Mouse (Mus musculus) bone marrow macrophage, adult 2 months (primary cell): ENCODE results near the gene Rcn1. TPM values are rescaled to one million over a fixed set of nuclear protein-coding genes. Genes with fewer than 3 reads are reported as not detected.

ENCODE experiments used
- H3K27ac ChIP-seq: 2 replicates; pipeline ENCODE4 v1.5.1; 2012; ENCODE audit warnings: low read depth, low read length; ENCODE audit not compliant: insufficient read depth
- H3K4me1 ChIP-seq: 2 replicates; pipeline ENCODE4 v1.6.1; 2012; ENCODE audit warnings: low read length; ENCODE audit not compliant: control insufficient read depth, insufficient read depth
- H3K4me3 ChIP-seq: 2 replicates; pipeline ENCODE4 v1.5.1; 2012; ENCODE audit warnings: mild to moderate bottlenecking, low read length, moderate library complexity; ENCODE audit not compliant: insufficient read depth
- CTCF ChIP-seq: IDR thresholded peaks from 2 replicates; pipeline ENCODE4 v1.5.1; 2012; ENCODE audit warnings: low read depth, mild to moderate bottlenecking, low read length, moderate library complexity
- POLR2A ChIP-seq: IDR thresholded peaks from 2 replicates; pipeline ENCODE4 v1.6.1; 2012; ENCODE audit warnings: mild to moderate bottlenecking, low read depth, low read length, borderline replicate concordance
- polyA plus RNA-seq: library from polyadenylated mRNA; stranded (reverse); fragments of >200 nt; gene quantifications from 2 replicates; pipeline ENCODE4 v1.2.4, GENCODE M21; 2012; ENCODE audit not compliant: missing spikeins, insufficient read depth, insufficient read length

Rcn1 gene
- polyA plus RNA-seq, 1 experiment, result 1.3 TPM

DNA sequence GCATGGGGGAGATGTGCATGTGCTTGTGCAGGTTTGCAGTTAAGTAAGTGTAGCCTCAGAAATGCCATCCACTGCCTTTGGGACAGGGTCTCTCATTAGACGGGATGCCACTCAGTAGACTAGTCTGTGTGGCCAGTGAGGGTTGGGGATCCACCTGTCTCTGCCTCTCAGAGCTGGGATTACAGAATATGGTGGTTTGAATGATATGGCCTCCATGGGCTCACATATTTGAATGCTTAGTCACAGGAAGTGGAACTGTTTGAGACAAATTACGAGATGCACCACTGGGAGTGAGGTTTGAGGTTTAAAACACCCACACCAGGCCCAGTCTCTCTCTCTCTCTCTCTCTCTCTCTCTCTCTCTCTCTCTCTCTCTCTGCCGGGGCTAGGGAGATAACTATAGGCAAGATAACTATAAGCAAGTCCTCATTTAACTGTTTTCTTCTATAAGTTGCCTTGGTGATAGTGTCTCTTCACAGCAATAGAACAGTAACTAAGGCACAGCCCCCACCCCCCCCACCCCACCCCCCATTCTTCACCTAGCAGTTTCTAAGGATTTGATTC lies 18.3 kb downstream of the Rcn1 start:
- H3K4me3 ChIP-seq, result no peak overlapping the region
- no peak overlapping the region for H3K27ac ChIP-seq
- TF ChIP-seq POLR2A (no peak), CTCF (no peak)
- H3K4me1 ChIP-seq, result no peaks in the 10 kb centered on the region

- Histone ChIP-seq H3K4me3 (no peak overlapping the region), H3K4me1 (no peaks in the 10 kb centered on the region), H3K27ac (no peak overlapping the region)
- TF ChIP-seq POLR2A (no peak), CTCF (no peak)
Measured at GRCm38 (mm10) chr2:105379682-105380081, 19.4 kb downstream of the Rcn1 start.

DNA sequence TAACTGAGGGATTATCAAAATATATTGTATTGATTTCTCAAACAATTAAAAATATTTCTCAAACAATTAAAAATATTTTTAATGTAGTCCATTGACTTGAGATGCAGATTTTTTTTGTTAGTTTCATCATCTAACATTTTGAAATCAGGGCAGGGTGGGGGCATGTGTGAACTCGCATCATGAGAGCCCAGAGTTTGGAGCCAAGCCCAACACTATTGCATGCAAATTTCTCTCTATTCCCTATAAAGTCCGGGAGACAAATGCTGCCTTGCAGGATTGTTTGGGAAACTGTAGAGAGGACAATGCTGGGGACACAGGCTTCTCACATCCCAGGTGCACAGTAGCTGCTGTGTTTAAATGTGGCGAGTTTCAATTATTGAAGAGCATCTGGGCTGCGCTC lies 23.4 kb downstream of the Rcn1 start:
- Histone ChIP-seq H3K4me1 (no peaks in the 10 kb centered on the region), H3K27ac (no peak overlapping the region), H3K4me3 (no peak overlapping the region)
- TF ChIP-seq CTCF (no peak), POLR2A (no peak)

DNA sequence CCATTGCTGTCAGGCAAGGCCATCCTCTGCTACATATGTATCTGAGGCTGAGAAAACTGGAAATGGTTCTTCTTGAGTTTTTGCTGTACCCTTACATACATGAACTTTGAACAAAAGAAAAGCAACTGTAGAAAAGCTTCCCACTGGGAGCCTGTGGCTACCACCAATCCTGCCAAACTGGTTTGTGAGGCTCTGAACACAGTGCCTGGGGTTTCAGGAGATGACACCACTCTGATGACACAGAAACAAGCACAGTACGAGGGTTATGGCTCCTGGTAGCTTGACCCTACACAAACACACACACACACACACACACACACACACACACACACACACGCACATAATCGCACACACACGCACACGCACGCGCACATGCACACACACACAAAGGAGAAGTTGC lies 23.9 kb downstream of the Rcn1 start:
- Histone ChIP-seq H3K4me3 (no peak overlapping the region), H3K4me1 (no peaks in the 10 kb centered on the region), H3K27ac (no peak overlapping the region)
- TF ChIP-seq POLR2A, result no peak
- no peak for TF ChIP-seq CTCF

- no peaks in the 10 kb centered on the region for H3K4me1 ChIP-seq
- no peak overlapping the region for H3K27ac ChIP-seq
- TF ChIP-seq POLR2A, result no peak
- no peak for TF ChIP-seq CTCF
- no peak overlapping the region for H3K4me3 ChIP-seq
Measured at GRCm38 (mm10) chr2:105373658-105374057, 25.5 kb downstream of the Rcn1 start.

DNA sequence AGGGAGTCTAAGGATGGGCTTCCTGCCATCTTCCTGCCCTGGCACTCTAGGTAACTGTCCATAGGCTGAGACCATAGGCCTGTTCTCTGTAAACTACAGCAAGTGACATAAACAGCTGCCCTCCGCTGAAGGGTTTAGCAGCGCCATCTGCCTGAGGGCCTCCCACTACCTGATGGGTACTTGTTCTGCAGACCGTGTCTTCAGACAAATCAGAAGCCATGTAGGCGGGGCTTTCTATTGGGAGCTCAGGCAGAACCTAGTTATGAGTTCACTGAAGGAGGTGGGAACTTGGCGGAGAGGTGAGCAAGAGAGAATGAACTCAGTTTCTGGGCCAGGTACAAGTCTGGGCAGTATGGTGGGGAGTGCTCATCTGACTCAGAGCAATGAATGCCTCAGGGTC lies 26.4 kb downstream of the Rcn1 start:
- TF ChIP-seq CTCF, result no peak
- TF ChIP-seq POLR2A, result no peak
- no peak overlapping the region for H3K4me3 ChIP-seq
- H3K27ac ChIP-seq, result no peak overlapping the region
- H3K4me1 ChIP-seq, result no peaks in the 10 kb centered on the region

GRCm38 (mm10) chr2:105372156-105372555 lies 27.0 kb downstream of the Rcn1 start:
- H3K4me1 ChIP-seq, result no peaks in the 10 kb centered on the region
- H3K27ac ChIP-seq, result no peak overlapping the region
- no peak for TF ChIP-seq CTCF
- no peak for TF ChIP-seq POLR2A
- H3K4me3 ChIP-seq, result no peak overlapping the region

- Histone ChIP-seq H3K4me1 (no peaks in the 10 kb centered on the region), H3K4me3 (no peak overlapping the region), H3K27ac (no peak overlapping the region)
- TF ChIP-seq POLR2A (no peak), CTCF (no peak)
Measured at GRCm38 (mm10) chr2:105370698-105371097, 28.4 kb downstream of the Rcn1 start.

DNA sequence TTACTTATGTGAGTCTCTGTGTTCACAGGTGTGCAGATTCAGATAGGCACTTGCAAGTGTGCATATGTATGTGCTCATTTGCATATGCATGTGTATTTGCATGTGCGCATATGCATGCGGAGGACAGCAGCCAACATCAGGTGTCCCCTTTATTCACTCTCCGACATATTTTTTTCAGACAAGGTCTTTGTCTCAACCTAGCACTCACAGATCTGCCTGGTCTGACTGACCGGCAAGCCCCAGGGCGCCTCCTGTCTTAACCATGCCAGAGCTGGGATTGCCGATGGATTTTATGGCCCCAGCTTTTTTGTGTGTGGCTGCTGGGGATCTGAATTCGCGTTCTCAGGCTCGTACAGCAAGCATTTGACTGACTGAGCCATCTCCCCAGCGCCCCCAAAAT lies 28.9 kb downstream of the Rcn1 start:
- no peaks in the 10 kb centered on the region for H3K4me1 ChIP-seq
- no peak for TF ChIP-seq CTCF
- no peak for TF ChIP-seq POLR2A
- H3K4me3 ChIP-seq, result no peak overlapping the region
- no peak overlapping the region for H3K27ac ChIP-seq

GRCm38 (mm10) chr2:105367623-105368022 lies 31.5 kb downstream of the Rcn1 start:
- H3K4me1 ChIP-seq, result no peaks in the 10 kb centered on the region
- no peak for TF ChIP-seq CTCF
- no peak for TF ChIP-seq POLR2A
- H3K27ac ChIP-seq, result no peak overlapping the region
- no peak overlapping the region for H3K4me3 ChIP-seq

DNA sequence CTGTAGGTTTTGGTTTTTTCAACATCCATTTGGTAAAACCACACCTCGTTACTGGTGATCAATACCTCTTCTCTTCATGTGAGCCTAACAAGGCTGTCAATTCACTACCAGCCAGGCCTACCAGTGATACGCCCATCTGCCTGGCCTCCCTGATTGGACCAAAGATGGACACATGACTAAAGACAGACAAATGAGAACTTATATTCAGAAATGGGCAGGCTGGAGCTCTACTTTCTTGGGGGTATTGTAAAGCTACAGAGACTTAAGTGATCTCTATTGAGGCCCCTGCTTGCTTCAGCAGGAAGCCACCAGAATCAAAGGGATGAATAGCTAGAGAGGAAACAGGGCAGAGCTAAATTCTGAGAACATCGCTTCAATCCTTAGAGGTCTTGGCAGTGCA lies 41.1 kb downstream of the Rcn1 start:
- no peaks in the 10 kb centered on the region for H3K4me1 ChIP-seq
- H3K4me3 ChIP-seq, result no peak overlapping the region
- TF ChIP-seq CTCF (no peak), POLR2A (no peak)
- H3K27ac ChIP-seq, result no peak overlapping the region
